In genomic region chr4:116627722-116628662, GRCm38 (mm10) we compare ENCODE assay signal across 7 mouse cellular contexts. TPM values are rescaled to one million over a fixed set of nuclear protein-coding genes. Genes with fewer than 3 reads are reported as not detected.
DNase-seq lines count a peak whose midpoint lies in the region; ATAC-seq lines count a peak whose summit lies in the region.

TSS of gene Nasp (minus strand) at chr4:116627941.

- peak; percentile 88 for ATAC-seq in intestine, embryonic 14.5 days (replicated peaks; ENCODE audit: low FRiP score, low TSS enrichment, low read depth)

- H3K36me3 ChIP-seq in intestine, embryonic 14.5 days (ENCODE audit: control insufficient read depth, insufficient read depth, low read length) = 0 out of 2 replicates have a peak, but pooled peaks cover 5% of the 10 kb centered on the region

- 6% methylated on average over 23 of the region's 23 CpGs for WGBS in intestine, embryonic 14.5 days

- H3K27me3 ChIP-seq in intestine, embryonic 14.5 days (replicated peaks; ENCODE audit: control insufficient read depth, insufficient read depth, low read length) = no peaks in the 10 kb centered on the region

- DNase-seq in adrenal gland, adult 18-20 months (ENCODE audit: low spot score in 2 of 2) = peak; percentile 55 to 71
- DNase-seq in embryo, embryonic 10.5 days (ENCODE audit: low spot score) = peak; percentile 95
- DNase-seq in gastrocnemius, postnatal 25 days = peak; percentile 75
- DNase-seq in intestine, embryonic 14.5 days (ENCODE audit: low spot score) = peak; percentile 92
- DNase-seq in left cerebral cortex, postnatal 14 days (ENCODE audit: low spot score in 2 of 2) = peak; percentile 85 to 88
- DNase-seq in mesoderm, embryonic 11.5 days (ENCODE audit: low read depth, low spot score) = peak; percentile 88
- peak; percentile 76 to 86 for DNase-seq in right cerebral cortex, postnatal 36 days (ENCODE audit: low spot score in 2 of 2)

- intact Hi-C loops in left cerebral cortex, postnatal 14 days (cut with DNase I) = no loop called here

- peak within 1 kb of the TSS; percentile 98 for H3K4me3 ChIP-seq in intestine, embryonic 14.5 days (ENCODE audit: low read depth, low read length)

- peaks cover 13% of the 10 kb centered on the region for H3K4me1 ChIP-seq in intestine, embryonic 14.5 days (replicated peaks; ENCODE audit: control insufficient read depth, insufficient read depth, low read length)

- peak within 1 kb of the TSS; percentile 77 for H3K4me2 ChIP-seq in intestine, embryonic 14.5 days (ENCODE audit: low read length)

- peak within 1 kb of the TSS; percentile 97 for H3K27ac ChIP-seq in intestine, embryonic 14.5 days (ENCODE audit: low read depth)

- H3K9me3 ChIP-seq in intestine, embryonic 14.5 days (ENCODE audit: control insufficient read depth, low read length) = no peaks in the 10 kb centered on the region

- peak within 1 kb of the TSS; percentile 97 for H3K9ac ChIP-seq in intestine, embryonic 14.5 days (ENCODE audit: low read length)

RNA-seq across cellular contexts. Expression of gene Nasp, which starts in this region (rescaled TPM):
- total RNA-seq in adrenal gland, adult 18-20 months (2021) = 10 to 100 TPM; 20.3 to 24.6 TPM
- total RNA-seq in gastrocnemius, postnatal 25 days (2021) = 10 to 100 TPM; 12.4 to 12.8 TPM
- 146 and 154 TPM in 2 replicates for polyA plus RNA-seq in intestine, embryonic 14.5 days (2014; fragmentation: Nextera tagmentation; extraction: Ambion mirVana)
- 10 to 100 TPM; 47.6 to 49.9 TPM for total RNA-seq in left cerebral cortex, postnatal 14 days (2021)

Comparison
In these comparisons a context has a peak if more than half of its experiments do, and no peak if none do; other contexts are left out.
1. Peak in every context shown above with its lines: DNase-seq, ATAC-seq, H3K4me3 ChIP-seq and H3K27ac ChIP-seq.